Mouse (Mus musculus): ENCODE measurements around the gene Msi1.

Gene Msi1

GRCm38 (mm10) chr5:115429359-115430186, at the start of gene Msi1:
TSS of gene Msi1 (plus strand) at chr5:115429599.
- no peak for DNase-seq (ENCODE audit: low spot score)

GRCm38 (mm10) chr5:115391935-115392334, 37.5 kb upstream of the Msi1 start:
- DNase-seq (ENCODE audit: low spot score) = no peak

GRCm38 (mm10) chr5:115392969-115393368, 36.4 kb upstream of the Msi1 start:
- DNase-seq (ENCODE audit: low spot score) = no peak

- DNase-seq (ENCODE audit: low spot score) = no peak
Observed at GRCm38 (mm10) chr5:115394223-115394622, 35.2 kb upstream of the Msi1 start.

GRCm38 (mm10) chr5:115394836-115395235, 34.6 kb upstream of the Msi1 start:
- no peak for DNase-seq (ENCODE audit: low spot score)

- DNase-seq (ENCODE audit: low spot score) = no peak
Observed at GRCm38 (mm10) chr5:115396654-115397053, 32.7 kb upstream of the Msi1 start.

GRCm38 (mm10) chr5:115397839-115398780, 31.3 kb upstream of the Msi1 start:
- DNase-seq (ENCODE audit: low spot score) = no peak

- DNase-seq (ENCODE audit: low spot score) = no peak
Observed at GRCm38 (mm10) chr5:115402063-115402462, 27.3 kb upstream of the Msi1 start.

- no peak for DNase-seq (ENCODE audit: low spot score)
Observed at GRCm38 (mm10) chr5:115403436-115404140, 25.8 kb upstream of the Msi1 start.

- no peak for DNase-seq (ENCODE audit: low spot score)
Observed at GRCm38 (mm10) chr5:115404241-115404794, 25.1 kb upstream of the Msi1 start.

- no peak for DNase-seq (ENCODE audit: low spot score)
Observed at GRCm38 (mm10) chr5:115405205-115405604, 24.2 kb upstream of the Msi1 start.

- no peak for DNase-seq (ENCODE audit: low spot score)
Observed at GRCm38 (mm10) chr5:115408110-115408509, 21.3 kb upstream of the Msi1 start.

- peak; percentile 41 for DNase-seq (ENCODE audit: low spot score)
Observed at GRCm38 (mm10) chr5:115415111-115416085, 14.0 kb upstream of the Msi1 start.

- no peak for DNase-seq (ENCODE audit: low spot score)
Observed at GRCm38 (mm10) chr5:115428831-115429358, 504 bp upstream of the Msi1 start.

GRCm38 (mm10) chr5:115430187-115430960, 975 bp downstream of the Msi1 start:
- no peak for DNase-seq (ENCODE audit: low spot score)

GRCm38 (mm10) chr5:115431061-115431897, 1.9 kb downstream of the Msi1 start:
- peak; percentile 32 for DNase-seq (ENCODE audit: low spot score)

GRCm38 (mm10) chr5:115431898-115432259, 2.5 kb downstream of the Msi1 start:
- no peak for DNase-seq (ENCODE audit: low spot score)

GRCm38 (mm10) chr5:115432395-115432794, 3.0 kb downstream of the Msi1 start:
- no peak for DNase-seq (ENCODE audit: low spot score)

- no peak for DNase-seq (ENCODE audit: low spot score)
Observed at GRCm38 (mm10) chr5:115433191-115433590, 3.8 kb downstream of the Msi1 start.

Data from ovary, adult 18-20 months (tissue).